Mouse (Mus musculus): Measurements from ENCODE around the gene Dnaja3.

DNA sequence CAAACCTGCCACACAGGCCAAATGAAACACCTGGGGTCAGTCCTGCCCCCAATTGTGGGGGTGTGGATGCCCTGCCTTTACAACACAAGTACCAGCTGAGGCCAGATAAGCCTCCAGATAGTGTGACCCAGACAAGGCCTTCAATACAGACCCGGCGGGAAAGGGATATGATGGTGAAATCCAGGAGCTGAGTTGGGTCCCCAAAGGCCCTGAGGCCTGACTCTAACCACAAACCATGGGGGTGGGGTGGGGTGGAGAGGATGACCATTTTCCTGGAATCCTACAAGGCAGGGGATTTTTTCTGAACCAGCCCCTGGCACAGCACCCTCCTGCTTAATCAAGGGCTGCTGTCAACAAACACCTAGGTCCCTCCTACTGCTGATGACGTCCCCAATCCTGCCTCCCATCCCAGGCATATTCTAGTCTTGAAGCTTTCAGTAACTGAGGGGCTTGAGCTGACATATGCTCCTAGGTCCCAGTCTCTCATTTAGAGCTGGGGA is 848 bp upstream of the Dnaja3 start:
- no peak for TF ChIP-seq CTCF (IDR thresholded peaks at IDR 0.05; ENCODE audit: borderline replicate concordance, extremely low read depth, insufficient read depth, insufficient read length)
- TF ChIP-seq POLR2A (IDR thresholded peaks at IDR 0.05; ENCODE audit: borderline replicate concordance, extremely low read depth, insufficient read depth, insufficient read length, poor library complexity, severe bottlenecking), result no peak
